Mouse (Mus musculus) stomach, embryonic 16.5 days (tissue): Measurements from ENCODE around the gene Chrnb4. TPM values are rescaled to one million over a fixed set of nuclear protein-coding genes. Genes with fewer than 3 reads are reported as not detected.

Source experiments
- ATAC-seq: fragments of 200-750 bp; cut with Nextera tagmentation; 2 replicates; pipeline ENCODE4 v1.8.0; 2017; ENCODE audit warnings: moderate number of reproducible peaks, moderate TSS enrichment; ENCODE audit not compliant: insufficient read depth, low FRiP score
- H3K27ac ChIP-seq: fragments of 300-500 bp; sonication (generic); 2 replicates; pipeline ENCODE4 v1.5.1; 2014; ENCODE audit warnings: low read length
- H3K27me3 ChIP-seq: fragments of 300-500 bp; sonication (generic); 2 replicates; pipeline ENCODE4 v1.6.1; 2014; ENCODE audit warnings: low read length, control low read depth, mixed read lengths; ENCODE audit not compliant: control insufficient read depth, insufficient read depth
- H3K36me3 ChIP-seq: fragments of 300-500 bp; sonication (generic); 2 replicates; pipeline ENCODE4 v1.6.1; 2014; ENCODE audit warnings: low read length; ENCODE audit not compliant: control insufficient read depth, insufficient read depth
- H3K4me1 ChIP-seq: fragments of 300-500 bp; sonication (generic); 2 replicates; pipeline ENCODE4 v1.6.1; 2014; ENCODE audit warnings: low read length, control low read depth, mixed read lengths; ENCODE audit not compliant: control insufficient read depth, insufficient read depth
- H3K4me2 ChIP-seq: fragments of 300-500 bp; sonication (generic); 2 replicates; pipeline ENCODE4 v1.6.1; 2014; ENCODE audit warnings: low read depth, low read length, mixed read lengths
- H3K4me3 ChIP-seq: fragments of 300-500 bp; sonication (generic); replicated peaks from 2 replicates; pipeline ENCODE4 v1.5.1; 2014; ENCODE audit warnings: mild to moderate bottlenecking, low read length
- H3K9ac ChIP-seq: fragments of 300-500 bp; sonication (generic); 2 replicates; pipeline ENCODE4 v1.6.1; 2014; ENCODE audit warnings: low read length
- H3K9me3 ChIP-seq: fragments of 300-500 bp; sonication (generic); replicated peaks from 2 replicates; pipeline ENCODE4 v1.6.1; 2016; ENCODE audit warnings: low read length, control low read depth; ENCODE audit not compliant: control insufficient read depth
- WGBS: fragments of 180-500 bp; shearing (Covaris S2); extraction: QIAGEN DNeasy Blood & Tissue Kit; methylation state at CpG from one replicate; pipeline ENCODE4 v1.1.7; 2014; 5-methylcytosine and 5-hydroxymethylcytosine counted together
- polyA plus RNA-seq: library from polyadenylated mRNA; unstranded; fragments of >200 nt; fragmentation: Nextera tagmentation; extraction: Ambion mirVana; gene quantifications from 2 replicates; pipeline ENCODE4 v1.2.1, GENCODE M21; 2015

The Chrnb4 gene
- polyA plus RNA-seq, 1 experiment from 2014 or later: 3.6 TPM

DNA sequence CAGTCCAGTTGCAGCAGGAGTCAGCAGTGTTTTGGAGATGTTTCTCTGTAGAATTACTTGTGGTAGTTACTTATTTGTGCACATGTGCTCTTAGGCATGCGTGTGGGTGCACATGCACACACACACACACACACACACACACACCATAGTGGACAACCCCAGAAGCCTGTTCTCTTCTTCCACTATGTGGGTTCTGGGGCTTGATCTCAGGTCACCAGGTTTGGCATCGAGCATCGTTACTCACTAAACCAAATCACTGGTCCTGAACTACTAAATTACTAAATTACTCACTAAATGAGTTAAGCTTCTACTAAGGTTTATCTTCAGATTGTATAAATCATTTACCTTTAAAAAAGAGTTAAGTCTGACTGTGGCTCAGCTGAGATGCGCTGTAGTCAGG lies 9.5 kb upstream of the Chrnb4 start:
- H3K27me3 ChIP-seq: no peaks in the 10 kb centered on the region
- no peak overlapping the region for H3K9ac ChIP-seq
- H3K9me3 ChIP-seq: no peaks in the 10 kb centered on the region
- no peak overlapping the region for H3K27ac ChIP-seq
- no peaks in the 10 kb centered on the region for H3K4me1 ChIP-seq
- no peak for ATAC-seq
- H3K4me2 ChIP-seq: no peak overlapping the region
- WGBS: 91% methylated on average over 4 of the region's 4 CpGs
- no peak overlapping the region for H3K4me3 ChIP-seq
- H3K36me3 ChIP-seq: no peaks in the 10 kb centered on the region

DNA sequence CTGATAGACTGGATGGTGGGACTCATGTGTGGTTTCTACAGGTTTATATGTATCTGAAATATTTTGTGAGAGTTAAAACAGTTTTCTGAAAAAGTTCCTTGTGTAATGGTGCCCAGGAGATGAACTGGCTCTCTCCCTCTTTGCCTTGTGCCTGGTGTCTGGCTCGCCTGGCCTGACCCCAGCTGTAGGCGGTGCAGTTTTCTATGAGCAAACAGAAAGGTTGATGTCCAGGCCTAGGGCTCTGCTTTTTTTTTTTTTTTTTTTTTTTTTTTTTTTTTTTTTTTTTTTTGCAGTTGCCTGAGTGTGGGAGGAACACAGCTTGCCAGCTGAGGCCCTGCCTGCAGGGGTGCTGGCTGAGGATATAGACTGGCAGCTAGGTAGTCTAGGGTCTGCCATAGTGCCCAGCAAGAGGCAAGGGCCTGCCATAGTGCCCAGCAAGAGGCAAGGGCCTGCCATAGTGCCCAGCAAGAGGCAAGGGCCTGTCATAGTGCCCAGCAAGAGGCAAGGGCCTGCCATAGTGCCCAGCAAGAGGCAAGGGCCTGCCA lies 6.9 kb upstream of the Chrnb4 start:
- no peaks in the 10 kb centered on the region for H3K27me3 ChIP-seq
- no peaks in the 10 kb centered on the region for H3K9me3 ChIP-seq
- no peak overlapping the region for H3K9ac ChIP-seq
- no peak overlapping the region for H3K4me2 ChIP-seq
- H3K4me3 ChIP-seq: no peak overlapping the region
- WGBS: 69% methylated on average over 2 of the region's 2 CpGs
- no peak for ATAC-seq
- no peak overlapping the region for H3K27ac ChIP-seq
- no peaks in the 10 kb centered on the region for H3K36me3 ChIP-seq
- H3K4me1 ChIP-seq: no peaks in the 10 kb centered on the region

DNA sequence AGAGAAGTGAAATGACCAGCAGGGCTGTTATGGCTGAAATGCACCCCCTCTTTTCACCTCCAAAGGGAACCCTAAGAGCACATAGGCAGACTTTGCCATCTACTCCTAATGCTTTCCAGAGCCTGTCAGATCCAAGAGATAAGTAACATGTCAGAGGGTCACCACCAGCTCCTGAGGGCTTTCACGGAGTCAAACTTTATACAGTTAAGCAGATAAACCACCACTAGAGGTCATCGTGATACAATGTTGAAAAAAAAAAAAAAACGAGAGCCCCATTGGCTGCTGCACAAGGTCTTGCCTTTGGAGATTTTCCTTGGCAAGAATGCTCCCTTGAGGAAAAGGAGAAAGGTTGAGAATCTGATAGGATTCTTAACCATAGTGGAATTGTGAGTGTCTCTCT lies 1.8 kb downstream of the Chrnb4 start:
- 2% methylated on average over 3 of the region's 3 CpGs for WGBS
- ATAC-seq: no peak
- Histone ChIP-seq H3K9me3 (no peaks in the 10 kb centered on the region), H3K4me1 (peaks cover 10% of the 10 kb centered on the region), H3K4me3 (no peak overlapping the region), H3K36me3 (no peaks in the 10 kb centered on the region), H3K27me3 (no peaks in the 10 kb centered on the region), H3K9ac (no peak overlapping the region), H3K4me2 (no peak overlapping the region), H3K27ac (no peak overlapping the region)

DNA sequence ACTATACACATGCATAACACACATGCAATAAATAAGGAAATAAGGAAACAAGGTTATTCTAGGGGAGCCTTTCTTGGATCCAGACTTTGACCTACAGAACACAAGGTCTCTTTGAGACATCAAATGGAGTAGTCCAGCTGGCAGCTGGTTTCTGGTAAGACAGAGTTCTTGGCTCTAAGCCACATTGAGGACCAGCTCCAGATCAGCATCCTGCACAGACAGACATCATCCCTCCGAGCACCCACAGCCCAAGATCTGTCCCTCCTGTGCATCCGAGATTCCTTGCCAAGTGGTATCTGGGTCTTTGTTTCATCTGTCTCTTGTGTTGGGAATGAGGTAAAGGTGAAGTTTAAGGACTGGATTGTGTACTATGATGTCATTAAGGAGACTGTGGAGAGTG lies 3.6 kb downstream of the Chrnb4 start:
- Histone ChIP-seq H3K4me1 (peaks cover 10% of the 10 kb centered on the region), H3K27ac (no peak overlapping the region), H3K4me2 (no peak overlapping the region), H3K9ac (no peak overlapping the region), H3K4me3 (no peak overlapping the region), H3K27me3 (no peaks in the 10 kb centered on the region), H3K36me3 (no peaks in the 10 kb centered on the region), H3K9me3 (no peaks in the 10 kb centered on the region)
- 56% methylated on average over 2 of the region's 2 CpGs for WGBS
- no peak for ATAC-seq

DNA sequence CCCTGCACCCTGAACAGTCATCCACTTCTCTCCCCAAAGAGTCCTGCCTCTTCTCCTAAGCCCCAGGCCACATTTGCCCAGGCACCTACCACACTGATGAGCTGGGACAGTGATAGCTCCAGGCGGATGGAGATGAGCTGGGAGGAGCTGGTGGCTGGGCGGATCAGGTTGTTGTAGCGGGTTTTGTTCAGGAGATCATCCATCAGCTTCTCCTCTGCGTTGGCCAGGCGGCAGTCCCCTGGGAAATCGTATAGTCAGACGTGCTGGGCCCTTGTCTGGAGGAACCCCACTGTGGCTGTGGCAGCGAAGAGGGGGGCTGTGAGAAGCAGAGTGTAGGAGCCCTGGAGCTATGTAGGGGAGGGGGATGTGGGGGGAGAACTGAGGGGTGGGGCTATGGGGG lies 4.9 kb downstream of the Chrnb4 start:
- Histone ChIP-seq H3K27ac (no peak overlapping the region), H3K4me3 (no peak overlapping the region), H3K4me1 (peaks cover 8% of the 10 kb centered on the region), H3K9ac (no peak overlapping the region), H3K27me3 (no peaks in the 10 kb centered on the region), H3K4me2 (no peak overlapping the region), H3K9me3 (no peaks in the 10 kb centered on the region), H3K36me3 (no peaks in the 10 kb centered on the region)
- 28% methylated on average over 8 of the region's 8 CpGs for WGBS
- no peak for ATAC-seq

DNA sequence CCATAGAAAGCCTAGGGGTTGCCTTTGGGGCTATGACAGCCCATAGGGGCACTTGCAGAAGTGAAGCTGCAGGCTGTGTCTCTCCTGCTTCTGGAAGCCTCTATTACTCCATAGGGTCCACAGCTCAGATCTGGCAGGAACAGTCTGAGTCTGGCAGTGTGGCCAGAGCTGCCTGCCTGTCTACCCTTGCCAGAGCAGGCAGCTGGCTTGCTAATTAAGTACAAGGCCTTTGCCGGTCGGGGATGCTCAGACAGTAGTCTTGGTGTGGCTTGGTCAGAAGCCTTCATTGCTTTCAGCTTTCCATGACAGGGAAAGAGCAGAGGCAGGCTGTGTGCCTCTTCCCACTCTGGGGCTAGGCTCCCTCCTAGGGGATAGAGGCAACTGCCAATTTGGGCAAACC lies 7.2 kb downstream of the Chrnb4 start:
- no peaks in the 10 kb centered on the region for H3K9me3 ChIP-seq
- no peaks in the 10 kb centered on the region for H3K36me3 ChIP-seq
- no peak overlapping the region for H3K4me3 ChIP-seq
- H3K27me3 ChIP-seq: no peaks in the 10 kb centered on the region
- H3K4me1 ChIP-seq: no peaks in the 10 kb centered on the region
- H3K27ac ChIP-seq: no peak overlapping the region
- H3K9ac ChIP-seq: no peak overlapping the region
- 67% methylated on average over 2 of the region's 2 CpGs for WGBS
- no peak overlapping the region for H3K4me2 ChIP-seq
- no peak for ATAC-seq

DNA sequence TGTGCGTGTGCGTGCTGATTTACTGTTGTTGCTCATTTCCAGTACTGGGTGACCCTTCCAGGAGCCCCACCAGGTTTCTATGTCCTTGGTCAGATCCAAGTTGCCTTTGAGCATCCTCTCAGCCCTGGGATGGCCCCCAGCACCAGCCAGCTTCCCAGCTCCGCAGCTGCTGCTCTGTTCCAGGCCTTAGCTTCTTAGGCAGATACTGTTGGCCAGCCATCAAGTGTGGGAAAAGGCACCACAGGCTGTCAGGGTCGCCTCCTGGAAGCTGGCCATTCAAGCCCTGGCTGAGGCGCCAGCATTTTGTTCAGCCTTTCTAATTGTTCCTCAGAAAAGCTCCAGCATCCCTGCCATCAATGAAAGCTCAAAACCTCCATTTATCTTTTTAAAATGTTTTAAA lies 8.6 kb downstream of the Chrnb4 start:
- no peaks in the 10 kb centered on the region for H3K9me3 ChIP-seq
- H3K4me1 ChIP-seq: no peaks in the 10 kb centered on the region
- no peak overlapping the region for H3K9ac ChIP-seq
- no peak overlapping the region for H3K4me3 ChIP-seq
- H3K4me2 ChIP-seq: no peak overlapping the region
- no peaks in the 10 kb centered on the region for H3K36me3 ChIP-seq
- ATAC-seq: no peak
- no peaks in the 10 kb centered on the region for H3K27me3 ChIP-seq
- 68% methylated on average over 5 of the region's 5 CpGs for WGBS
- no peak overlapping the region for H3K27ac ChIP-seq

DNA sequence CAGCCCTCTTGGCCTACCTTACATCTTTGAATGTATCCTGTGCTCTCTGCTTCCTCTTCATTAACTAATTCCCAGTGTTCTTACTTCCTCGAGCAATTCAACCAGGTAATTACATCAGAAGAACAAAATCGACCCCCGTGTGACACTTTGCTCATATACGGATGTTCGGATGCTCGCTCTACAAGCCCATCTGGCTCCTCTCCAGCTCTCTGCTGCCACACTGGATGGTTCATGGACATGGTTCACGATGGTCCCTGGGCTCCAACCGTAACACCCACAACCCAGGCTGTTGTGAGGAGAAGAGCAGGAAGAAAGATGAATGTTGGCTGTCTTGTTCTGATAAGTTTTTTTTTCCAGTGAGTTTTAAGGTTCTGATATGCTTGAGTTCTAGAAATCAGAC lies 9.6 kb downstream of the Chrnb4 start:
- H3K4me2 ChIP-seq: no peak overlapping the region
- no peaks in the 10 kb centered on the region for H3K4me1 ChIP-seq
- no peaks in the 10 kb centered on the region for H3K9me3 ChIP-seq
- 78% methylated on average over 8 of the region's 8 CpGs for WGBS
- no peak overlapping the region for H3K4me3 ChIP-seq
- no peak for ATAC-seq
- no peaks in the 10 kb centered on the region for H3K36me3 ChIP-seq
- no peak overlapping the region for H3K27ac ChIP-seq
- H3K9ac ChIP-seq: no peak overlapping the region
- H3K27me3 ChIP-seq: no peaks in the 10 kb centered on the region

DNA sequence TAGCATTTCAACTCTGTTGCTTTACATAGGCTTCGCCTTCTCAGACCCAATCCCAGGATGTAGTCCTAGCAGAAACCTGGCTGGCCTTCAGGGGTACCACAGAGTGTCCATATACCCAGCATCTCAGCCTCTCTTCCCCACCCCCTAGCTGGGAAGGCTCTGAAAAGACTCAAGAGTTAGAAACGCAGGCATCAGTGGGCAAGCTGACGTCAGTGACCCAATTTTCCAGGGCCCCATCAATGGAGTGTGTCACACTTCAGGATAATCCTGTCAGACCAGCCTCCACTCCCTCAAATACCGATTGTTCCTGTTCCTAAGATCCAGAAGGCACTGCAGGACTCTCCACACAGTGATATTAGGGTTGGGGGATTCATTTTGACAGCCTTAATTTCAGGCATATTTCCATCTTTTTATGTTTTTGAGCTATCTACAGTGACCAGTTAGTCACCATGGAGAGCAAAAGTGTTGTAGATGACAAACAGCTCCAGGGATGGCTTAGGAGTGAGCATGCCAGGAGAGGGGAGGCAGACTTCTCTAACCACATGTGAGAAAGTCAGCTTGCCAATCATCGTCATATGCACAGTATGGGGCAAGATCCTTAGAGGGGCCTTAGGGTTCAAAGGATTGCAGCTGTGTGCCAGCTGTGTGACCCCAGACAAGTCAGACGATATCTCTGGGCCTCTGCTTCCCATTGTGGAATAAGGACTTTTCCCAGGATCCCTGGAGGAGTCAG lies 17.0 kb downstream of the Chrnb4 start:
- Histone ChIP-seq H3K9ac (no peak overlapping the region), H3K27ac (no peak overlapping the region), H3K9me3 (no peaks in the 10 kb centered on the region), H3K4me3 (no peak overlapping the region), H3K36me3 (no peaks in the 10 kb centered on the region), H3K27me3 (peaks cover 7% of the 10 kb centered on the region), H3K4me2 (no peak overlapping the region), H3K4me1 (no peaks in the 10 kb centered on the region)
- no peak for ATAC-seq
- WGBS: 61% methylated on average over 6 of the region's 6 CpGs
